Mouse (Mus musculus): ENCODE data around the gene Ramp1. TPM values are rescaled to one million over a fixed set of nuclear protein-coding genes. Genes with fewer than 3 reads are reported as not detected.
A peak's percentile ranks its signal among the peaks of the same experiment; 100 is the strongest.

Gene Ramp1
- polyA plus RNA-seq, 1 experiment from 2014 or later = 0.81 TPM

GRCm38 (mm10) chr1:91220322-91220672 is 40.7 kb downstream of the Ramp1 start:
- WGBS = 88% methylated on average over 3 of the region's 3 CpGs
- H3K4me1 ChIP-seq (replicated peaks) = no peaks in the 10 kb centered on the region

GRCm38 (mm10) chr1:91226562-91226961 is 46.9 kb downstream of the Ramp1 start:
- Histone ChIP-seq H3K9me3 (no peaks in the 10 kb centered on the region), H3K4me3 (no peak overlapping the region), H3K4me1 (replicated peaks) (peaks cover 11% of the 10 kb centered on the region; the same call in 1 of the 2 replicates), H3K27me3 (ENCODE audit: insufficient read depth, poor library complexity, severe bottlenecking) (no peaks in the 10 kb centered on the region), H3K27ac (no peak overlapping the region), H3K36me3 (no peaks in the 10 kb centered on the region)
- no peak for DNase-seq (ENCODE audit: low spot score)
- WGBS = 75% methylated on average over 4 of the region's 4 CpGs

More at GRCm38 (mm10) chr1:91220322-91220672, 40.7 kb downstream of the Ramp1 start:
- no peak overlapping the region for H3K27ac ChIP-seq
- no peaks in the 10 kb centered on the region for H3K27me3 ChIP-seq (ENCODE audit: insufficient read depth, poor library complexity, severe bottlenecking)
- H3K9me3 ChIP-seq = no peaks in the 10 kb centered on the region
- no peak for DNase-seq (ENCODE audit: low spot score)
- no peaks in the 10 kb centered on the region for H3K36me3 ChIP-seq
- no peak overlapping the region for H3K4me3 ChIP-seq

GRCm38 (mm10) chr1:91227381-91228054 is 47.9 kb downstream of the Ramp1 start:
- WGBS = 69% methylated on average over 15 of the region's 15 CpGs
- H3K36me3 ChIP-seq = no peaks in the 10 kb centered on the region
- H3K4me3 ChIP-seq = no peak overlapping the region
- peaks cover 11% of the 10 kb centered on the region; the same call in 1 of the 2 replicates for H3K4me1 ChIP-seq (replicated peaks)
- H3K9me3 ChIP-seq = no peaks in the 10 kb centered on the region
- no peaks in the 10 kb centered on the region for H3K27me3 ChIP-seq (ENCODE audit: insufficient read depth, poor library complexity, severe bottlenecking)
- no peak for DNase-seq (ENCODE audit: low spot score)
- H3K27ac ChIP-seq = peak overlapping the region; percentile 30; the same call in 1 of the 2 replicates

- whole genome bisulfite sequencing = 81% methylated on average over 6 of the region's 6 CpGs
- Histone ChIP-seq H3K27me3 (ENCODE audit: insufficient read depth, poor library complexity, severe bottlenecking) (no peaks in the 10 kb centered on the region), H3K4me1 (replicated peaks) (peaks cover 11% of the 10 kb centered on the region; the same call in 1 of the 2 replicates), H3K36me3 (no peaks in the 10 kb centered on the region), H3K27ac (no peak overlapping the region), H3K4me3 (no peak overlapping the region), H3K9me3 (no peaks in the 10 kb centered on the region)
- DNase-seq (ENCODE audit: low spot score) = no peak
These were observed 51.5 kb downstream of the Ramp1 start for GRCm38 (mm10) chr1:91231142-91231541.

GRCm38 (mm10) chr1:91231896-91232295 is 52.3 kb downstream of the Ramp1 start:
- 64% methylated on average over 5 of the region's 5 CpGs for WGBS
- Histone ChIP-seq H3K4me1 (replicated peaks) (peaks cover 11% of the 10 kb centered on the region; the same call in 1 of the 2 replicates), H3K27ac (no peak overlapping the region), H3K27me3 (ENCODE audit: insufficient read depth, poor library complexity, severe bottlenecking) (no peaks in the 10 kb centered on the region), H3K9me3 (no peaks in the 10 kb centered on the region), H3K4me3 (no peak overlapping the region), H3K36me3 (no peaks in the 10 kb centered on the region)
- DNase-seq (ENCODE audit: low spot score) = no peak

- DNase-seq (ENCODE audit: low spot score) = no peak
- H3K4me1 ChIP-seq (replicated peaks) = no peaks in the 10 kb centered on the region
- H3K27ac ChIP-seq = no peak overlapping the region
- H3K9me3 ChIP-seq = no peaks in the 10 kb centered on the region
- H3K27me3 ChIP-seq (ENCODE audit: insufficient read depth, poor library complexity, severe bottlenecking) = no peaks in the 10 kb centered on the region
- no peaks in the 10 kb centered on the region for H3K36me3 ChIP-seq
- 77% methylated on average over 5 of the region's 5 CpGs for WGBS
- H3K4me3 ChIP-seq = no peak overlapping the region
These were observed 55.8 kb downstream of the Ramp1 start for GRCm38 (mm10) chr1:91235395-91235794.

GRCm38 (mm10) chr1:91237676-91238075 is 58.1 kb downstream of the Ramp1 start:
- Histone ChIP-seq H3K4me3 (no peak overlapping the region), H3K36me3 (no peaks in the 10 kb centered on the region), H3K27me3 (ENCODE audit: insufficient read depth, poor library complexity, severe bottlenecking) (no peaks in the 10 kb centered on the region), H3K27ac (no peak overlapping the region), H3K4me1 (replicated peaks) (no peaks in the 10 kb centered on the region), H3K9me3 (no peaks in the 10 kb centered on the region)
- DNase-seq (ENCODE audit: low spot score) = no peak
- WGBS = 86% methylated on average over 6 of the region's 6 CpGs

- Histone ChIP-seq H3K4me3 (no peak overlapping the region), H3K27me3 (ENCODE audit: insufficient read depth, poor library complexity, severe bottlenecking) (no peaks in the 10 kb centered on the region), H3K27ac (no peak overlapping the region), H3K36me3 (no peaks in the 10 kb centered on the region), H3K9me3 (no peaks in the 10 kb centered on the region), H3K4me1 (replicated peaks) (no peaks in the 10 kb centered on the region)
- peak; percentile 50 for DNase-seq (ENCODE audit: low spot score)
- WGBS = 27% methylated on average over 5 of the region's 5 CpGs
These were observed 59.5 kb downstream of the Ramp1 start for GRCm38 (mm10) chr1:91239112-91239511.

- 87% methylated on average over 1 of the region's 1 CpGs for WGBS
These were observed 60.2 kb downstream of the Ramp1 start for GRCm38 (mm10) chr1:91239800-91240199.

GRCm38 (mm10) chr1:91240685-91241084 is 61.1 kb downstream of the Ramp1 start:
- H3K27ac ChIP-seq = no peak overlapping the region
- 88% methylated on average over 1 of the region's 1 CpGs for WGBS
- no peak overlapping the region for H3K4me3 ChIP-seq
- H3K9me3 ChIP-seq = no peaks in the 10 kb centered on the region
- no peaks in the 10 kb centered on the region for H3K4me1 ChIP-seq (replicated peaks)
- H3K27me3 ChIP-seq (ENCODE audit: insufficient read depth, poor library complexity, severe bottlenecking) = no peaks in the 10 kb centered on the region
- H3K36me3 ChIP-seq = no peaks in the 10 kb centered on the region
- no peak for DNase-seq (ENCODE audit: low spot score)

More at GRCm38 (mm10) chr1:91239800-91240199, 60.2 kb downstream of the Ramp1 start:
- Histone ChIP-seq H3K4me1 (replicated peaks) (no peaks in the 10 kb centered on the region), H3K36me3 (no peaks in the 10 kb centered on the region), H3K4me3 (no peak overlapping the region), H3K9me3 (no peaks in the 10 kb centered on the region), H3K27me3 (ENCODE audit: insufficient read depth, poor library complexity, severe bottlenecking) (no peaks in the 10 kb centered on the region), H3K27ac (no peak overlapping the region)
- no peak for DNase-seq (ENCODE audit: low spot score)

GRCm38 (mm10) chr1:91241249-91241648 is 61.6 kb downstream of the Ramp1 start:
- no peak for DNase-seq (ENCODE audit: low spot score)
- no peaks in the 10 kb centered on the region for H3K4me1 ChIP-seq (replicated peaks)
- H3K9me3 ChIP-seq = no peaks in the 10 kb centered on the region
- no peak overlapping the region for H3K4me3 ChIP-seq
- no peaks in the 10 kb centered on the region for H3K36me3 ChIP-seq
- H3K27me3 ChIP-seq (ENCODE audit: insufficient read depth, poor library complexity, severe bottlenecking) = no peaks in the 10 kb centered on the region
- 82% methylated on average over 4 of the region's 4 CpGs for WGBS
- H3K27ac ChIP-seq = no peak overlapping the region

- peaks cover 28% of the 10 kb centered on the region for H3K4me1 ChIP-seq (replicated peaks)
- H3K27me3 ChIP-seq (ENCODE audit: insufficient read depth, poor library complexity, severe bottlenecking) = no peaks in the 10 kb centered on the region
- no peak overlapping the region for H3K27ac ChIP-seq
- no peak overlapping the region for H3K4me3 ChIP-seq
- H3K36me3 ChIP-seq = no peaks in the 10 kb centered on the region
- no peaks in the 10 kb centered on the region for H3K9me3 ChIP-seq
- no peak for DNase-seq (ENCODE audit: low spot score)
- WGBS = 90% methylated on average over 5 of the region's 5 CpGs
These were observed 68.6 kb downstream of the Ramp1 start for GRCm38 (mm10) chr1:91248242-91248641.

GRCm38 (mm10) chr1:91248970-91249369 is 69.3 kb downstream of the Ramp1 start:
- Histone ChIP-seq H3K4me1 (replicated peaks) (peaks cover 28% of the 10 kb centered on the region), H3K27ac (peak overlapping the region; percentile 86), H3K4me3 (peak overlapping the region; percentile 99), H3K27me3 (ENCODE audit: insufficient read depth, poor library complexity, severe bottlenecking) (no peaks in the 10 kb centered on the region), H3K36me3 (no peaks in the 10 kb centered on the region; the same call in 1 of the 2 replicates), H3K9me3 (no peaks in the 10 kb centered on the region)
- no peak for DNase-seq (ENCODE audit: low spot score)
- 49% methylated on average over 4 of the region's 4 CpGs for WGBS

All from hindbrain, embryonic 10.5 days (tissue).